Mouse (Mus musculus) ES-Bruce4 (cell line): ENCODE measurements around the gene Scn4a.

Source experiments
- CTCF ChIP-seq: IDR thresholded peaks from one replicate; pipeline ENCODE4 v1.8.1; 2011; ENCODE audit warnings: low read depth, low read length
- POLR2A ChIP-seq: IDR thresholded peaks from one replicate; pipeline ENCODE4 v1.8.1; 2011; ENCODE audit warnings: low read length; ENCODE audit not compliant: insufficient read depth

- TF ChIP-seq CTCF (no peak), POLR2A (no peak)
These were observed 44.9 kb downstream of the Scn4a start for GRCm38 (mm10) chr11:106308162-106308561.
